Mouse (Mus musculus): ENCODE data around the gene Mettl7b.

DNA sequence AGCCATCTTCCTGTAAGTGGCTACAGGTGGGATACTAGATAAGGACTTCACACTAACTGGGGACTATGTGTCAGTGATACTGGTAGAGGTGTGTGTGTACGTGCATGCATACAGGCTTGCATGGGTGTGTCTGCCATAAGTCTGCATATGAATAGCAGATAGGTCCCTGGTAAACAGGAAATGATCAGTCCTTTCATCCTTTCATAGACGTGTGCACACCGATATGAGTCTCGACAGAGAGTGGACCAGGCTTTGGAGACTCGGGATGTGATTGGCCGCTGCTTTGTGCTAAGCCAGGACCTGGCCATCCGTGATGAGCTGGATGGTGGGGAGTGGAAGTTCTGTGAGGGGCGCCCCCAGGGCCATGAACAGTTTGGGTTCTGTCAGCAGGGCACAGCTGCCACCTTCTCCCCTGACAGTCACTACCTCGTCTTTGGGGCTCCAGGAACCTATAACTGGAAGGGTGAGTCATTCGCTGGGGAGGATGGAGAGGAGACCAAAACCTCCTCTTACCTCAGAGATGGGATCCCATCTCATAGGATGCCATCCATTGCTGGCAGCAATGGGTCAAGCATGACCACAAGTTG, 20.2 kb downstream of the Mettl7b start:
- TF ChIP-seq CTCF (IDR thresholded peaks at IDR 0.05) (no peak), EP300 (IDR thresholded peaks at IDR 0.05) (no peak)
